Mouse (Mus musculus) forelimb bud, embryonic 11.5 days (tissue): ENCODE measurements around the gene Pdpn.

Experiments used
- DNase-seq: peaks from one replicate; pipeline ENCODE4 v3.0.0-alpha.2; 2012; ENCODE audit warnings: low read depth, low spot score

Pdpn gene

GRCm38 (mm10) chr4:143239615-143240201, 59.7 kb downstream of the Pdpn start:
- DNase-seq: no peak

DNA sequence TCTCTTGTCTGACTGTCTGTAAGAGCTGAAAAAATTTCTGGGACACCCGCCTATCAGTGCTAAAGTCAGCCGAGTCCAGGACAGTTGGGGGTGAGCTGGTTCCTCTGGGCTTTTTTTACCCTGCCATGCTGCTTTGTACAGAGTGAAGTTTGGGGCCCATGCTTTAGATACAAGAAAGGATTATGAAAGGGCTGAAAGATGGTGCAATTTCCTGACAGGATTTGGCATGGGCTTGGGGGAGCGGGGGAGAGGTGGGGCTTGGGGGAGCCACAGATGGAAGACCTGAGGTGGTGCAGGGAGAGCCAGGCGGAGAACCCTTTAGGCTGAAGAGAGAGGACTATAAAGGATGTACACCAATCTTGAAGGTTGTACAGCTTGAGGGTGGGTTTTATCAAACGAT, 60.2 kb downstream of the Pdpn start:
- DNase-seq: no peak

GRCm38 (mm10) chr4:143238241-143239031, 60.9 kb downstream of the Pdpn start:
- no peak for DNase-seq

- DNase-seq: no peak
These were observed 67.5 kb downstream of the Pdpn start for GRCm38 (mm10) chr4:143231790-143232422.

- DNase-seq: peak; percentile 55
These were observed 68.3 kb downstream of the Pdpn start for GRCm38 (mm10) chr4:143231110-143231509.

GRCm38 (mm10) chr4:143227976-143228375, 71.4 kb downstream of the Pdpn start:
- DNase-seq: no peak

DNA sequence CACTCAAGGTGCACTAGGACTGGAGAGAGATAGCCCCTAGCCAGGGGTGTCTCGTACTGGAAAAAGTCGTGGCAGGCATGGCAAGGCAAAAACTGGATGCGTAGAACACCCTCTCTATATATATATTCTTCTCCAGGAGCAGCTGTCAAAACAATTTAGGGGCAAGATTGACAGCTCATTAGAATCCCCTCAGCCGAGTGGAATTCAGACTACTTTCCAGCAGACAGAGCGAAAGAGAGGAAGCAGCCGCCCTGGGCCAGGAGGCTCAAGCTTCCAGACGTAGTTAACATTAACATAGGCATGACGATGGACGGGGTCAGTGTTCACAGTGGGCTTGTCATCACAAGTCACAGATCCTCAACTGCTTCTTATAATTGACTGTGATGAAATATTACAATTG, 73.5 kb downstream of the Pdpn start:
- DNase-seq: no peak

DNA sequence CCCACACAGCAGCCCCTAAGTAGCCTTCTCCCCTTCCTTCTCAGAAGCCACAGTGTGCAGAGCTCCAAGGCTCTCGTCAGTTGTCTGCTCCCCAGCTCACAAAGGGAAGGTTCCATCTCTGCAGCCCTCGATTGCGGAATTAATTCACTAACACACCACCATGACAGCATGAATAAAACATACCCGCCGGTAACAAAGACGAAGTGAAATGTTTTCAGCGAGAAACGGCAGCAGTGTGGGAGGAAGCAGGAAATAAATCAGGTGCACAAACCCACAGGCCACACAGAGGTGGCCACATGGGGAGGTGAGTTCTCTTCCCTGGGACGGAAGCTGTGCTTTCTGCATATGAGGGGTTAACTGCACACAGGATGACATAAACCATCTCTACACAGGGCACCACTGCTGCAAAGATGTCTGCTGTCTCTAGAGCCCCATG, 80.0 kb downstream of the Pdpn start:
- no peak for DNase-seq

GRCm38 (mm10) chr4:143218858-143219257, 80.5 kb downstream of the Pdpn start:
- DNase-seq: no peak
